Mouse (Mus musculus): ENCODE data around the gene Fam168b.

DNA sequence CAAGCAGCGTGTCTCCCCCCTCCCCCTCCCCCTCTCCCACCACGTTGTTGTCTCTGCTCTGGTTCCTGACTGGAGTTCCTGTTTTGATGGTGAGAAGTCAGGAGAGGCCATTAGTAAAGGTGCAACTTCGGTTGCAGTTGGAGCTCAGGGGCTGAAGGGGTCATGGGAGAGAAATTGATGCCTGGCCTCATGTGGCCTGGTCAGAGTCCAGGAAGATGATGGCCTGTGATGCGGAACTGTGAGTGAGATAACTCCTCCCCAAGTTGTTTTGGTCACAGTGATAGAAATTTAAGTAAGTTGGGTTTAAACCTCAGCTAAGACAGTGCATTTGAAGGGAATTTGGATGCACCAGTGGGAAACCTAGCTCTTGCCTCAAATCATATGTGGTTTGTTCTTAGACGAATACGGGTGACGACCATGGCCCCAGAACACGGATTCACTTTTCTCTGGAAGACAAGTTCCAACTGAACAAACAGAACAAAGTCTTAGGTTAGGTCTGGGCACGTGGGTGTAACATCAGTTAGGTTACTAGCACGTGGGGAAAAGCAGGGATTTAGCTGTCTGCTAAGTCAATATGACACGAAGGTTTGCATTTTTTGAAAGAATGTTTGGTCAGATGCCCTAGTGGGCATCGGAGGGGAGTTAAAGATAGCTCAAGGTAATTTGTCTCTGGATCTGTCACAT, 12.3 kb upstream of the Fam168b start:
- no peak for TF ChIP-seq CTCF (IDR thresholded peaks at IDR 0.05; ENCODE audit: extremely low read depth, insufficient read depth, low read length)
- TF ChIP-seq POLR2A (IDR thresholded peaks at IDR 0.05; ENCODE audit: extremely low read depth, insufficient read depth, low read length): no peak
